Mouse (Mus musculus) forebrain, postnatal 0 days (tissue): Measurements from ENCODE around the gene Espnl. TPM values are rescaled to one million over a fixed set of nuclear protein-coding genes. Genes with fewer than 3 reads are reported as not detected.

Experiments used
- ATAC-seq: fragments of 200-750 bp; cut with Nextera tagmentation; 2 replicates; pipeline ENCODE4 v1.8.0; 2017; ENCODE audit warnings: mild to moderate bottlenecking, moderate library complexity
- DNase-seq: peaks from one replicate; pipeline ENCODE4 v3.0.0-alpha.2; 2015
- H3K27ac ChIP-seq: fragments of 300-500 bp; sonication (generic); 2 replicates; pipeline ENCODE4 v1.5.1; 2014; ENCODE audit warnings: low read depth, mild to moderate bottlenecking, antibody characterized with exemption, low read length, moderate library complexity, mixed read lengths
- H3K27me3 ChIP-seq: fragments of 300-500 bp; sonication (generic); 2 replicates; pipeline ENCODE4 v1.6.1; 2014; ENCODE audit warnings: mild to moderate bottlenecking, low read length, mixed read lengths; ENCODE audit not compliant: insufficient read depth
- H3K36me3 ChIP-seq: fragments of 300-500 bp; sonication (generic); 2 replicates; pipeline ENCODE4 v1.6.1; 2014; ENCODE audit warnings: mild to moderate bottlenecking, moderate library complexity; ENCODE audit not compliant: insufficient read depth
- H3K4me1 ChIP-seq: fragments of 300-500 bp; sonication (generic); 2 replicates; pipeline ENCODE4 v1.6.1; 2014; ENCODE audit warnings: antibody characterized with exemption; ENCODE audit not compliant: insufficient read depth
- H3K4me2 ChIP-seq: fragments of 300-500 bp; sonication (generic); 2 replicates; pipeline ENCODE4 v1.6.1; 2014; ENCODE audit warnings: low read depth, mild to moderate bottlenecking, moderate library complexity
- H3K4me3 ChIP-seq: fragments of 300-500 bp; sonication (generic); 2 replicates; pipeline ENCODE4 v1.5.1; 2014; ENCODE audit warnings: low read depth, low read length, mixed read lengths
- H3K9ac ChIP-seq: fragments of 300-500 bp; sonication (generic); 2 replicates; pipeline ENCODE4 v1.6.1; 2014; ENCODE audit warnings: mild to moderate bottlenecking
- H3K9me3 ChIP-seq: fragments of 300-500 bp; sonication (generic); 2 replicates; pipeline ENCODE4 v1.6.1; 2016; ENCODE audit warnings: low read length
- CTCF ChIP-seq: sonication (generic); IDR thresholded peaks from 2 replicates; pipeline ENCODE4 v1.5.1; 2016; ENCODE audit warnings: antibody characterized with exemption, control low read depth, low read depth
- WGBS: fragments of 180-500 bp; shearing (Covaris S2); extraction: QIAGEN DNeasy Blood & Tissue Kit; methylation state at CpG from one replicate; pipeline ENCODE4 v1.1.7; 2014; 5-methylcytosine and 5-hydroxymethylcytosine counted together
- polyA plus RNA-seq: library from polyadenylated mRNA; unstranded; fragments of >200 nt; fragmentation: Nextera tagmentation; extraction: Ambion mirVana; gene quantifications from 2 replicates; pipeline ENCODE4 v1.2.1, GENCODE M21; 2015
- total RNA-seq: library from RNA; depleted of rRNA; stranded (reverse); fragments of >200 nt; gene quantifications from 2 replicates; pipeline ENCODE4 v1.2.3, GENCODE M21; 2014; rRNA removed

The Espnl gene
- total and polyA plus RNA-seq, 2 experiments from 2014 or later, result 0.13 to 0.19 TPM

DNA sequence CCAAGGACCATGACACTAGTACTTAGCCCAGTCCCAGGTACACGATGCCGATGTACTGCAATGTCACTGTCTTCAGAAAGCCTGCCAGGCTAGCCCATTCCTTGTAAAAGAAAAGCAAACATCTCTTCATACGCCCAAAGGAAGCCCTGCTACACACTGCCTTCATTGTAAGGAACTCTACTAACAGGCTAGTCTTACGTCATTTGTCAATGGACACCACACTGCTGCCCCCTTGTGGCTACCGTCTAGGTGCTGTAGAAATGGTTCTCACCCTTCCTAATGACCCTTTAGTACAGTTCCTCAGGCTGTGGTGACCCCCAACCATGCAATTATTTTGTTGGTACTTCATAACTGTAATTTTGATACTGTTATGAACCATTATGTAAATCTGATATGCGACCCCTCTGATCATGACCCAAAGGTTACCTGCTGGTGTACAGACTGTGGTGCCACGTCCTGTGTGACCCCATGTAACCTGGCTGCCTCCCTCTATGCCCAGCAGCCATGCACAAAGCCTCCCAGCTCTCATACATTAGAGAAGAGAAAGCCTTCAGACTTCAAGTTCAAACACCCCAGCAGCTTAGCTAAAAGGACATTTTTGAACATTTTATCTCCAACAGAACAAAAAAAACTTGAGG, 58.7 kb downstream of the Espnl start:
- H3K9me3 ChIP-seq, result no peaks in the 10 kb centered on the region
- peak; percentile 89 for TF ChIP-seq CTCF
- WGBS, result 57% methylated on average over 7 of the region's 7 CpGs
- DNase-seq (peak; percentile 85), ATAC-seq (peak; percentile 80)
- no peaks in the 10 kb centered on the region for H3K27me3 ChIP-seq
- H3K9ac ChIP-seq, result no peak overlapping the region
- peaks cover 88% of the 10 kb centered on the region for H3K36me3 ChIP-seq
- no peak overlapping the region for H3K27ac ChIP-seq
- H3K4me3 ChIP-seq, result no peak overlapping the region
- no peak overlapping the region for H3K4me2 ChIP-seq
- no peaks in the 10 kb centered on the region for H3K4me1 ChIP-seq

DNA sequence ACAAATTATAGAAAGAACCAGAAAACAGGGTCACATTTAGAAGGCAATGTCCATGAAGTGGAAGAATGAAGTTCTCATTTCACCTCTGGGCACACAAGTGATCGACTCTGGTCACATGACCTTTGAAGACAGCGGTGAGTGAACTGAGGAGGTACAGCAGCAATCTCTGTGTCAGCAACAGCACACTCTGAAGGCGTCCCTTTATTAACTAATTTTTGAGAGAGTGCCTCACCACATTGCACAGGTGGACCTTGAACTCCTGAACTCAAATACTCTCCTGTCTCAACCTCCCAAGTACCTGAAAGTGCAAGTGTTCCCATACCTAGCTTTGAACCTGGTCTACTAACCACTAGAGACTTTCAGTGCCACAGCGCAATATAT, 59.2 kb downstream of the Espnl start:
- H3K27me3 ChIP-seq, result no peaks in the 10 kb centered on the region
- no peak for TF ChIP-seq CTCF
- DNase-seq (no peak), ATAC-seq (no peak)
- no peak overlapping the region for H3K9ac ChIP-seq
- no peak overlapping the region for H3K27ac ChIP-seq
- WGBS, result 94% methylated on average over 4 of the region's 4 CpGs
- H3K4me2 ChIP-seq, result no peak overlapping the region
- peaks cover 83% of the 10 kb centered on the region for H3K36me3 ChIP-seq
- no peaks in the 10 kb centered on the region for H3K9me3 ChIP-seq
- no peaks in the 10 kb centered on the region for H3K4me1 ChIP-seq
- H3K4me3 ChIP-seq, result no peak overlapping the region

DNA sequence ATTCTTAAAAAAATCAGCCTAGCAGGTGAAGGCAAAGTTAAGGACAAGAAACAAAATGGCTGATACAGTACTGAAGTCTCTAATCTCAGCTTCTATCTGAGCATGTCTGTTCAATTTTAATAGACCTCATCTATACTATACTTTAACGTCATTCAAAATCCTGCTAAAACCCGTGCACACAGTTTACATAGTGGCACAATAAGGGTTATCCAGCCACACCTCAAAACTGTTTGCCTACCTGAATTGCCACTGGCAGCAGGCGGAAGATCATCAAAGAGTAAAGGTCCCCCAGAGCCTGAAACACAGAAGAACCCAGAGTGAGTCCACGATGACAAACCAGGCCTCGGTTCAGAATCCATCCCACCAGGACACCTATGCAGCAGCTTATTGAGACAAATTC, 68.5 kb downstream of the Espnl start:
- peaks cover 32% of the 10 kb centered on the region for H3K36me3 ChIP-seq

DNA sequence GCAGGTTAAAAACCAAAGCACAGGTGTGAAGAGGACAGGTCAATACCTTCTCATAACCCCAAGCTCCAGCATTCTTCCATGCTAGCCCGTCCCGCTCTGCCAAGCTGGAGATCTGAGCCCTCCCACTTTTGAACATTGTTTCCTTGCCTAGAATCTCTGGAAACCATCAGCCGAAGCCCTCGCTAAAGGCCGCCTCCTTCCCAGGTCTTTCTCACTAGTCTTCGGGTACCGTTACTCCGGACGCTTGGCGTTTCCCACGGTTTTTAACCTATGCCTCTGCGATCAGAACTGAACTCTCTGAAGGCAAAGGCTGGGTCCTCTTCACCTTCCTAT, 76.0 kb downstream of the Espnl start:
- Histone ChIP-seq H3K27ac (peak overlapping the region; percentile 95), H3K36me3 (peaks cover 3% of the 10 kb centered on the region; the same call in 1 of the 2 replicates), H3K9me3 (no peaks in the 10 kb centered on the region), H3K27me3 (no peaks in the 10 kb centered on the region), H3K4me3 (peak overlapping the region; percentile 85), H3K4me1 (peaks cover 12% of the 10 kb centered on the region), H3K4me2 (peak overlapping the region; percentile 67), H3K9ac (peak overlapping the region; percentile 85)
- no peak for TF ChIP-seq CTCF
- 2% methylated on average over 12 of the region's 12 CpGs for WGBS
- DNase-seq (no peak), ATAC-seq (peak; percentile 1; the same call in 1 of the 2 replicates)

More for the DNA sequence above, 68.5 kb downstream of the Espnl start:
- DNase-seq (no peak), ATAC-seq (no peak)
- no peak overlapping the region for H3K9ac ChIP-seq
- no peak overlapping the region for H3K27ac ChIP-seq
- no peaks in the 10 kb centered on the region for H3K9me3 ChIP-seq
- H3K27me3 ChIP-seq, result no peaks in the 10 kb centered on the region
- 94% methylated on average over 5 of the region's 5 CpGs for WGBS
- no peak overlapping the region for H3K4me3 ChIP-seq
- H3K4me2 ChIP-seq, result no peak overlapping the region
- no peak for TF ChIP-seq CTCF
- no peaks in the 10 kb centered on the region for H3K4me1 ChIP-seq

Other genes with a start within 250 kb of the Espnl start
- 0.29 TPM in 1 of 2 replicates, not detected in the other for gene Rbm44, start 177.0 kb upstream of the Espnl start, total RNA-seq
- gene Rbm44, start 177.0 kb upstream of the Espnl start, polyA plus RNA-seq, result 0.11 and 0.19 TPM in 2 replicates
- gene Ramp1, start 142.3 kb upstream of the Espnl start, total RNA-seq, result 14.4 and 16.8 TPM in 2 replicates
- 21.3 and 23.2 TPM in 2 replicates for gene Ramp1, start 142.3 kb upstream of the Espnl start, polyA plus RNA-seq
- gene Ube2f, start 71.8 kb upstream of the Espnl start, total RNA-seq, result 38.1 and 38.7 TPM in 2 replicates
- 44.1 and 45.3 TPM in 2 replicates for gene Ube2f, start 71.8 kb upstream of the Espnl start, polyA plus RNA-seq
- 6.7 and 8.7 TPM in 2 replicates for gene Scly, start 23.7 kb upstream of the Espnl start, total RNA-seq
- 5.4 and 6.4 TPM in 2 replicates for gene Scly, start 23.7 kb upstream of the Espnl start, polyA plus RNA-seq
- 0.08 and 0.24 TPM in 2 replicates for gene Klhl30, start 28.9 kb downstream of the Espnl start, total RNA-seq
- gene Klhl30, start 28.9 kb downstream of the Espnl start, polyA plus RNA-seq, result 0.10 and 0.12 TPM in 2 replicates
- gene Erfe, start 44.4 kb downstream of the Espnl start, total RNA-seq, result 0.31 and 0.33 TPM in 2 replicates
- gene Erfe, start 44.4 kb downstream of the Espnl start, polyA plus RNA-seq, result 0.09 and 0.21 TPM in 2 replicates
- 104 and 108 TPM in 2 replicates for gene Ilkap, start 76.7 kb downstream of the Espnl start, total RNA-seq
- 129 TPM in 2 replicates for gene Ilkap, start 76.7 kb downstream of the Espnl start, polyA plus RNA-seq
- 133 and 154 TPM in 2 replicates for gene Hes6, start 92.0 kb downstream of the Espnl start, total RNA-seq
- 154 and 177 TPM in 2 replicates for gene Hes6, start 92.0 kb downstream of the Espnl start, polyA plus RNA-seq
- gene Per2, start 137.2 kb downstream of the Espnl start, total RNA-seq, result 6.3 and 9.0 TPM in 2 replicates
- 2.3 and 4.3 TPM in 2 replicates for gene Per2, start 137.2 kb downstream of the Espnl start, polyA plus RNA-seq
- 10.1 and 15.8 TPM in 2 replicates for gene Traf3ip1, start 172.6 kb downstream of the Espnl start, total RNA-seq
- 4.6 and 6.4 TPM in 2 replicates for gene Traf3ip1, start 172.6 kb downstream of the Espnl start, polyA plus RNA-seq
- 27.8 and 31.1 TPM in 2 replicates for gene Asb1, start 218.5 kb downstream of the Espnl start, total RNA-seq
- gene Asb1, start 218.5 kb downstream of the Espnl start, polyA plus RNA-seq, result 5.9 and 8.3 TPM in 2 replicates